Mouse (Mus musculus): ENCODE results near the gene Tspan31. TPM values are rescaled to one million over a fixed set of nuclear protein-coding genes. Genes with fewer than 3 reads are reported as not detected.
A peak's percentile ranks its signal among the peaks of the same experiment; 100 is the strongest.

The Tspan31 gene
- polyA plus RNA-seq, 1 experiment from 2014 or later = 96.5 TPM

- no peaks in the 10 kb centered on the region for H3K4me1 ChIP-seq (ENCODE audit: control insufficient read depth, insufficient read depth, low read length)
- no peaks in the 10 kb centered on the region for H3K27me3 ChIP-seq (ENCODE audit: control insufficient read depth, insufficient read depth, low read length)
- H3K36me3 ChIP-seq (ENCODE audit: control insufficient read depth, insufficient read depth, low read length) = peaks cover under 1% of the 10 kb centered on the region
- H3K27ac ChIP-seq (ENCODE audit: low read depth, low read length) = no peak overlapping the region
- ATAC-seq (ENCODE audit: insufficient read depth, low FRiP score, low TSS enrichment) (no peak), DNase-seq (ENCODE audit: low spot score) (no peak)
- WGBS = 88% methylated on average over 7 of the region's 7 CpGs
- H3K4me2 ChIP-seq (ENCODE audit: low read depth) = no peak overlapping the region
- no peak overlapping the region for H3K9ac ChIP-seq (ENCODE audit: low read length)
- no peaks in the 10 kb centered on the region for H3K9me3 ChIP-seq (ENCODE audit: control insufficient read depth, low read length)
- no peak overlapping the region for H3K4me3 ChIP-seq (ENCODE audit: low read depth, low read length)
Observed at GRCm38 (mm10) chr10:127103631-127104030, 33.6 kb upstream of the Tspan31 start.

GRCm38 (mm10) chr10:127101151-127101550 is 31.1 kb upstream of the Tspan31 start:
- H3K4me1 ChIP-seq (ENCODE audit: control insufficient read depth, insufficient read depth, low read length) = no peaks in the 10 kb centered on the region
- no peak overlapping the region for H3K4me3 ChIP-seq (ENCODE audit: low read depth, low read length)
- H3K9ac ChIP-seq (ENCODE audit: low read length) = no peak overlapping the region
- no peak overlapping the region for H3K27ac ChIP-seq (ENCODE audit: low read depth, low read length)
- H3K27me3 ChIP-seq (ENCODE audit: control insufficient read depth, insufficient read depth, low read length) = no peaks in the 10 kb centered on the region
- peaks cover 9% of the 10 kb centered on the region for H3K36me3 ChIP-seq (ENCODE audit: control insufficient read depth, insufficient read depth, low read length)
- WGBS = 83% methylated on average over 6 of the region's 6 CpGs
- H3K9me3 ChIP-seq (ENCODE audit: control insufficient read depth, low read length) = no peaks in the 10 kb centered on the region
- DNase-seq (ENCODE audit: low spot score) = no peak
- H3K4me2 ChIP-seq (ENCODE audit: low read depth) = no peak overlapping the region
- no peak for ATAC-seq (ENCODE audit: insufficient read depth, low FRiP score, low TSS enrichment)

DNA sequence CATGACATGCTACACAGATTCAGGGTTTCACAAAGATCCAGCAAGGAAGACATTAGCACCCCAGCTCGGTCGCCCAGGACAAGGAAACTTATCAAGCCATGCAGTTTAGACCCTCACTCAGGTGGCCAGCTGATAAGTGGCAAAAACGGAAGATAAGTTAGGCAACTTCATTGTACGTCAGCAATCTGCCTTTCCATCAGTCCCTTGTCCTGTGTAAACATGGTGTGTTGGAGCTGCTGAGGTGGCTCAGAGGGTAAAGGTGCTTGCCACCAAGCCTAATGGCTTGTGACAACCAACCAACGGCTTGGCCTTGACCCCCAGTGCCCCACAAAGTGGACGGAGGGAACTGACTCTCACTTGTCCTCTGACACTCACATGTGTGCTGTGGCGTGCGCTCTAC is 30.4 kb upstream of the Tspan31 start:
- DNase-seq (ENCODE audit: low spot score) (no peak), ATAC-seq (ENCODE audit: insufficient read depth, low FRiP score, low TSS enrichment) (no peak)
- no peak overlapping the region for H3K9ac ChIP-seq (ENCODE audit: low read length)

GRCm38 (mm10) chr10:127099868-127100267 is 29.8 kb upstream of the Tspan31 start:
- no peak for ATAC-seq (ENCODE audit: insufficient read depth, low FRiP score, low TSS enrichment)
- DNase-seq (ENCODE audit: low spot score) = no peak
- Histone ChIP-seq H3K9me3 (ENCODE audit: control insufficient read depth, low read length) (no peaks in the 10 kb centered on the region), H3K9ac (ENCODE audit: low read length) (no peak overlapping the region), H3K27ac (ENCODE audit: low read depth, low read length) (no peak overlapping the region), H3K36me3 (ENCODE audit: control insufficient read depth, insufficient read depth, low read length) (peaks cover 12% of the 10 kb centered on the region), H3K4me2 (ENCODE audit: low read depth) (no peak overlapping the region), H3K4me1 (ENCODE audit: control insufficient read depth, insufficient read depth, low read length) (no peaks in the 10 kb centered on the region), H3K27me3 (ENCODE audit: control insufficient read depth, insufficient read depth, low read length) (no peaks in the 10 kb centered on the region), H3K4me3 (ENCODE audit: low read depth, low read length) (no peak overlapping the region)
- WGBS = 89% methylated on average over 14 of the region's 15 CpGs

More for the DNA sequence above, 30.4 kb upstream of the Tspan31 start:
- no peaks in the 10 kb centered on the region for H3K4me1 ChIP-seq (ENCODE audit: control insufficient read depth, insufficient read depth, low read length)
- no peak overlapping the region for H3K4me3 ChIP-seq (ENCODE audit: low read depth, low read length)
- no peaks in the 10 kb centered on the region for H3K9me3 ChIP-seq (ENCODE audit: control insufficient read depth, low read length)
- no peak overlapping the region for H3K27ac ChIP-seq (ENCODE audit: low read depth, low read length)
- H3K36me3 ChIP-seq (ENCODE audit: control insufficient read depth, insufficient read depth, low read length) = peaks cover 12% of the 10 kb centered on the region
- 89% methylated on average over 8 of the region's 8 CpGs for WGBS
- no peak overlapping the region for H3K4me2 ChIP-seq (ENCODE audit: low read depth)
- no peaks in the 10 kb centered on the region for H3K27me3 ChIP-seq (ENCODE audit: control insufficient read depth, insufficient read depth, low read length)

DNA sequence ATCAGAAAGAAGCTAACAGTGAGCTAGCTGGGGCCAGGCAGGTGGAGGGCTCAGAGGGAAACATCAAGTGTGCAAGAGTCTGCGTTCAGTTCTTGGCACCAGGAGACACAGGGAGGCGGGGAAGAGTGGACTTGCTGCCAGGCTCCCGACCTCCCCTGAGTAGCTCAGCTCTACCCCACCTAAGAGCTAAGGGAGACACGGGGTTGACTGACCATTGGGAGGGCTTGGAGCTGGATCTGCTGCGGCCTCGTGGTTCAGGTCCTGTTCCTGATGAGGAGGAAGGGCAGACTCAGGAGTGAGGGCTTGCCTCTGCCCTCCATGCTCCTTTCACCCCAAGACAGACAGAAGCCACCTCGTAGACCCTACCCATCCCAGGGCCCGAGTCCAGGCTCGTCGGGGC is 29.1 kb upstream of the Tspan31 start:
- ATAC-seq (ENCODE audit: insufficient read depth, low FRiP score, low TSS enrichment) (no peak), DNase-seq (ENCODE audit: low spot score) (no peak)
- Histone ChIP-seq H3K9ac (ENCODE audit: low read length) (no peak overlapping the region), H3K9me3 (ENCODE audit: control insufficient read depth, low read length) (no peaks in the 10 kb centered on the region), H3K4me3 (ENCODE audit: low read depth, low read length) (no peak overlapping the region), H3K4me2 (ENCODE audit: low read depth) (no peak overlapping the region), H3K4me1 (ENCODE audit: control insufficient read depth, insufficient read depth, low read length) (no peaks in the 10 kb centered on the region), H3K36me3 (ENCODE audit: control insufficient read depth, insufficient read depth, low read length) (peaks cover 12% of the 10 kb centered on the region), H3K27ac (ENCODE audit: low read depth, low read length) (no peak overlapping the region), H3K27me3 (ENCODE audit: control insufficient read depth, insufficient read depth, low read length) (no peaks in the 10 kb centered on the region)
- WGBS = 95% methylated on average over 10 of the region's 10 CpGs

DNA sequence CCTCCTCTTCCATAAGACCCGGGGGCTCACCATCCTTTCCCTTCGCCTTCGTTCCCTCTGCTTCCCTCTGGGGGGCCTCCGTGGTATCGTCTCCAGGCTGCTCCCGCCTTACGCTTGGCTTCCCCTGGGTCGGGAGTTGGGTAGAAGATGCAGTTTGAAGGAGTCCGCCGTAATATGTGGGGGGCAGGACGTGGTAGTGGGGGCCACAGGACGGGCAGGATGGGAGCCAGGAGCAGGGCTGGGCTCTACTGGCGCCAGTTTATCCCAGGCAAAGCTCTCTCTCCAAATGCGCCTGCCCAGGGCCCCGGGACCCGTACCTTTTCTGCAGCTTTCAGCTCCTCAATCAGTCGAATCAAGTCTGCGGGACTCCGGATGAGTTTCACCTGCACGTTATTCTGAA is 28.4 kb upstream of the Tspan31 start:
- ATAC-seq (ENCODE audit: insufficient read depth, low FRiP score, low TSS enrichment) (no peak), DNase-seq (ENCODE audit: low spot score) (no peak)
- Histone ChIP-seq H3K36me3 (ENCODE audit: control insufficient read depth, insufficient read depth, low read length) (peaks cover 12% of the 10 kb centered on the region), H3K9ac (ENCODE audit: low read length) (no peak overlapping the region), H3K4me1 (ENCODE audit: control insufficient read depth, insufficient read depth, low read length) (no peaks in the 10 kb centered on the region), H3K9me3 (ENCODE audit: control insufficient read depth, low read length) (no peaks in the 10 kb centered on the region), H3K27ac (ENCODE audit: low read depth, low read length) (no peak overlapping the region), H3K4me3 (ENCODE audit: low read depth, low read length) (no peak overlapping the region), H3K4me2 (ENCODE audit: low read depth) (no peak overlapping the region), H3K27me3 (ENCODE audit: control insufficient read depth, insufficient read depth, low read length) (no peaks in the 10 kb centered on the region)
- 79% methylated on average over 20 of the region's 20 CpGs for WGBS

- Histone ChIP-seq H3K27me3 (ENCODE audit: control insufficient read depth, insufficient read depth, low read length) (peaks cover 36% of the 10 kb centered on the region), H3K9me3 (ENCODE audit: control insufficient read depth, low read length) (no peaks in the 10 kb centered on the region), H3K9ac (ENCODE audit: low read length) (no peak overlapping the region), H3K4me1 (ENCODE audit: control insufficient read depth, insufficient read depth, low read length) (peaks cover 4% of the 10 kb centered on the region; the same call in 1 of the 2 replicates), H3K4me3 (ENCODE audit: low read depth, low read length) (no peak overlapping the region), H3K36me3 (ENCODE audit: control insufficient read depth, insufficient read depth, low read length) (peaks cover 12% of the 10 kb centered on the region), H3K4me2 (ENCODE audit: low read depth) (no peak overlapping the region), H3K27ac (ENCODE audit: low read depth, low read length) (no peak overlapping the region)
- 66% methylated on average over 7 of the region's 7 CpGs for WGBS
- ATAC-seq (ENCODE audit: insufficient read depth, low FRiP score, low TSS enrichment) (no peak), DNase-seq (ENCODE audit: low spot score) (no peak)
Observed at GRCm38 (mm10) chr10:127094382-127094802, 24.3 kb upstream of the Tspan31 start.

DNA sequence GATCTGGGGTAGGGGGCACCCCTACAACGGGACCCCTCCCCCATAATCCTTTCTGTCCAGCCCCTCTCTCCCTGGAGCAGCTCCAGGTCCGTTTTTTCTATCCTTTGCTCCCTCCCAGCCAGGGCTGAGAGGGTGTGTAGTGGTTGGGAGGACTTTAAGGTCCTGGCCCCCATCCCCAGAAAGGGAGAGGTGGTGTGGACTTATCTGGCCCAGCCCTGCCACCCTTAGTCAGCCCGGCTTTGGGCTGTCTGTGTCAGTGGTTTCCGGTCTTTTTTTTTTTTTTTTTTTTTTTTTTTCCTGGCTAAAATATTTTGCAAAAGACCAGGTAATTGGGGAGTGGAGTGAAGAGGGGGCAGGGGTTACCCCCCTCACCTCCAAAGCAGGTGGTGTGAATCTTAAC is 22.7 kb upstream of the Tspan31 start:
- 49% methylated on average over 4 of the region's 4 CpGs for WGBS

DNA sequence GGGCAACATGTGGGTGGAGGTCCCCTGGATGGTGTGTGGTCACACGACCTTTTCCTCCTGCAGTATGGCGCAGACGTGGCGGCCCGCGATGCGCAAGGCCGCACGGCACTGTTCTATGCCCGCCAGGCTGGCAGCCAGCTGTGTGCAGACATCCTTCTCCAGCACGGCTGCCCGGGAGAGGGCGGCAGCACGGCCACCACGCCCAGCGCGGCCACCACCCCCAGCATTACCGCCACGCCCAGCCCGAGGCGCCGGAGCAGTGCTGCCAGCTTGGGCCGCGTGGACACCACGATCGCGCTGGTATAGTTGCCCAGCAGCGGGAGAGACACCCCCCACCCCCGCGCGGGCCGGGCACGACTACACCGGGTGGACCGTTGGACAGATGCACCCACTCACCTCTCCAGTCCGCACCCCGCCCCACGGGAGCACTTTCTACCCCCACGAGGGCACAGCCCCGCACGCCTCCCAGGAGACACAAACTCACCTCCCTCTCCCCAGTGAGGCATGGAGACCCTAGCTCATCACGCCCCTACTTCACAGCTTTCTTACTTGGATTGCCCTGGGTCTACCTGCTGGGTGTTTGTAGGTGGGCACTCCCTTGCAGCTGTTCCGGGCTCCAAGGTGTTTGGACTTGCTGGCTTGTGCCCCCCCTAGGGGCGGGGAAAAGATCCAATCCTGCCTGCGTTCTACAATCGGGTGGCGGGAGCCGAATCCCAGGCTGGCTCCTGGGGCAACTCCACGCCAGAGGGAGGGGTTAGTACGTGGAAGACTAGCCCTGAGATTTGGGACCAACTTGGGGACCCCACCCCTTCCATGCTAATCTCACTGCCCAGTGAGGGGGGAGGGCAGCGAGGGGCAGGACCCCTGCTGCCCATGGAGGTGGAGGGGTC is 21.7 kb upstream of the Tspan31 start:
- H3K9ac ChIP-seq (ENCODE audit: low read length) = no peak overlapping the region
- peak; percentile 13 for DNase-seq (ENCODE audit: low spot score)

More for the DNA sequence above, 22.7 kb upstream of the Tspan31 start:
- Histone ChIP-seq H3K9me3 (ENCODE audit: control insufficient read depth, low read length) (no peaks in the 10 kb centered on the region), H3K4me2 (ENCODE audit: low read depth) (no peak overlapping the region), H3K27me3 (ENCODE audit: control insufficient read depth, insufficient read depth, low read length) (peaks cover 45% of the 10 kb centered on the region), H3K4me1 (ENCODE audit: control insufficient read depth, insufficient read depth, low read length) (peaks cover 4% of the 10 kb centered on the region; the same call in 1 of the 2 replicates), H3K27ac (ENCODE audit: low read depth, low read length) (no peak overlapping the region), H3K9ac (ENCODE audit: low read length) (no peak overlapping the region), H3K4me3 (ENCODE audit: low read depth, low read length) (no peak overlapping the region), H3K36me3 (ENCODE audit: control insufficient read depth, insufficient read depth, low read length) (peaks cover 7% of the 10 kb centered on the region)
- ATAC-seq (ENCODE audit: insufficient read depth, low FRiP score, low TSS enrichment) (no peak), DNase-seq (ENCODE audit: low spot score) (no peak)

More for the DNA sequence above, 21.7 kb upstream of the Tspan31 start:
- H3K27ac ChIP-seq (ENCODE audit: low read depth, low read length) = no peak overlapping the region
- H3K4me1 ChIP-seq (ENCODE audit: control insufficient read depth, insufficient read depth, low read length) = peaks cover 4% of the 10 kb centered on the region; the same call in 1 of the 2 replicates
- H3K4me2 ChIP-seq (ENCODE audit: low read depth) = 0 out of 2 replicates have a peak overlapping the region, but pooled peaks have one; percentile 7
- ATAC-seq (ENCODE audit: insufficient read depth, low FRiP score, low TSS enrichment) = peak; percentile 13; the same call in 1 of the 2 replicates
- WGBS = 8% methylated on average over 51 of the region's 51 CpGs
- H3K4me3 ChIP-seq (ENCODE audit: low read depth, low read length) = peak overlapping the region; percentile 21; the same call in 1 of the 2 replicates
- peaks cover 47% of the 10 kb centered on the region for H3K27me3 ChIP-seq (ENCODE audit: control insufficient read depth, insufficient read depth, low read length)
- peaks cover 5% of the 10 kb centered on the region; the same call in 1 of the 2 replicates for H3K36me3 ChIP-seq (ENCODE audit: control insufficient read depth, insufficient read depth, low read length)
- no peaks in the 10 kb centered on the region for H3K9me3 ChIP-seq (ENCODE audit: control insufficient read depth, low read length)
